Mouse (Mus musculus) CH12.LX (cell line): ENCODE measurements around the gene Anapc13. TPM values are rescaled to one million over a fixed set of nuclear protein-coding genes. Genes with fewer than 3 reads are reported as not detected.
A peak's percentile ranks its signal among the peaks of the same experiment; 100 is the strongest.

Source experiments
- DNase-seq: peaks from one replicate; pipeline ENCODE4 v3.0.0-alpha.2; 2013; ENCODE audit errors: extremely low read depth
- H3K27ac ChIP-seq: 2 replicates; pipeline ENCODE4 v1.5.1; 2012; ENCODE audit warnings: low read depth, mild to moderate bottlenecking, control low read depth, moderate library complexity; ENCODE audit not compliant: insufficient read depth
- H3K27me3 ChIP-seq: replicated peaks from 2 replicates; pipeline ENCODE3; 2012; ENCODE audit warnings: inconsistent platforms
- H3K36me3 ChIP-seq, 2 experiments: replicated peaks in 1 of 2; 2 replicates each; pipeline versions ENCODE3 to v1.6.1; 2012; ENCODE audit warnings: inconsistent platforms in 1 of 2, low read length in 1 of 2, mild to moderate bottlenecking in 1 of 2, mixed read lengths in 1 of 2, moderate library complexity in 1 of 2; ENCODE audit not compliant: control insufficient read depth in 1 of 2, insufficient read depth in 1 of 2
- H3K4me1 ChIP-seq, 2 experiments: 2 replicates each; pipeline ENCODE4 v1.6.1; 2012; ENCODE audit warnings: inconsistent platforms in 1 of 2, moderate library complexity in 1 of 2; ENCODE audit not compliant: insufficient read depth in 2 of 2, control insufficient read depth in 1 of 2
- H3K4me2 ChIP-seq: 2 replicates; pipeline ENCODE4 v1.6.1; 2012; ENCODE audit warnings: low read depth, mild to moderate bottlenecking, control low read depth; ENCODE audit not compliant: poor library complexity, insufficient read depth, severe bottlenecking
- H3K4me3 ChIP-seq, 3 experiments: fragments of 150-350 bp in 1 of 3; sonication (generic) in 1 of 3; replicated peaks in 1 of 3; 2 replicates each; pipeline versions ENCODE3 to v1.5.1; 2011 to 2012; ENCODE audit warnings: low read depth in 2 of 3, low read length in 2 of 3, mild to moderate bottlenecking in 2 of 3, moderate library complexity in 2 of 3, control low read depth in 1 of 3, improper control_type of control experiment in 1 of 3, inconsistent platforms in 1 of 3, mixed read lengths in 1 of 3; ENCODE audit not compliant: poor library complexity in 1 of 3
- H3K79me2 ChIP-seq: replicated peaks from 2 replicates; pipeline ENCODE4 v1.6.1; 2012; ENCODE audit warnings: mild to moderate bottlenecking, moderate library complexity; ENCODE audit not compliant: control insufficient read depth, poor library complexity, insufficient read depth, severe bottlenecking; ENCODE audit errors: extremely low read depth
- H3K9ac ChIP-seq: 2 replicates; pipeline ENCODE4 v1.6.1; 2012; ENCODE audit warnings: low read depth, mild to moderate bottlenecking, control low read depth, moderate library complexity; ENCODE audit not compliant: insufficient read depth
- H3K9me3 ChIP-seq: replicated peaks from 2 replicates; pipeline ENCODE3; 2012; ENCODE audit warnings: low read length, inconsistent platforms, mixed read lengths
- BHLHE40 ChIP-seq: IDR thresholded peaks from 2 replicates; pipeline ENCODE4 v1.6.1; 2011; ENCODE audit warnings: mild to moderate bottlenecking, low read depth, low read length, improper control_type of control experiment
- CTCF ChIP-seq, 2 experiments: IDR thresholded peaks in 1 of 2; conservative IDR thresholded peaks in 1 of 2; 2 replicates each; pipeline ENCODE4 v1.5.1; 2011 to 2012; ENCODE audit warnings: low read depth in 2 of 2, low read length in 2 of 2, improper control_type of control experiment in 1 of 2, inconsistent platforms in 1 of 2, mild to moderate bottlenecking in 1 of 2, moderate library complexity in 1 of 2
- E2F4 ChIP-seq: IDR thresholded peaks from 2 replicates; pipeline ENCODE4 v1.6.1; 2011; ENCODE audit warnings: low read depth, low read length, improper control_type of control experiment; ENCODE audit not compliant: insufficient replicate concordance
- EP300 ChIP-seq: IDR thresholded peaks from 2 replicates; pipeline ENCODE4 v1.6.1; 2011; ENCODE audit warnings: low read length, improper control_type of control experiment
- ETS1 ChIP-seq: conservative IDR thresholded peaks from 2 replicates; pipeline ENCODE4 v1.6.1; 2012; ENCODE audit warnings: low read depth, mild to moderate bottlenecking, inconsistent platforms, low read length, improper control_type of control experiment, moderate library complexity
- IRF4 ChIP-seq: IDR thresholded peaks from 2 replicates; pipeline ENCODE4 v1.6.1; 2014; ENCODE audit warnings: low read depth, mild to moderate bottlenecking, inconsistent platforms, low read length, improper control_type of control experiment
- JUN ChIP-seq: IDR thresholded peaks from 2 replicates; pipeline ENCODE4 v1.6.1; 2011; ENCODE audit warnings: low read depth, mild to moderate bottlenecking, low read length, improper control_type of control experiment, moderate library complexity; ENCODE audit not compliant: insufficient read depth
- MAFK ChIP-seq: IDR thresholded peaks from 2 replicates; pipeline ENCODE4 v1.6.1; 2011; ENCODE audit warnings: low read length, improper control_type of control experiment; ENCODE audit not compliant: insufficient replicate concordance
- MAX ChIP-seq: IDR thresholded peaks from 2 replicates; pipeline ENCODE4 v1.6.1; 2011; ENCODE audit warnings: low read length, improper control_type of control experiment
- MAZ ChIP-seq: IDR thresholded peaks from 2 replicates; pipeline ENCODE4 v1.6.1; 2012; ENCODE audit warnings: low read depth, mild to moderate bottlenecking, inconsistent platforms, low read length, improper control_type of control experiment, moderate library complexity
- MYC ChIP-seq: IDR thresholded peaks from 2 replicates; pipeline ENCODE4 v1.6.1; 2011; ENCODE audit warnings: low read depth, mild to moderate bottlenecking, improper control_type of control experiment, low read length
- NRF1 ChIP-seq: IDR thresholded peaks from 2 replicates; pipeline ENCODE4 v1.6.1; 2014; ENCODE audit warnings: low read depth, mild to moderate bottlenecking, inconsistent platforms, low read length, improper control_type of control experiment, moderate library complexity
- PAX5 ChIP-seq: IDR thresholded peaks from 2 replicates; pipeline ENCODE4 v1.6.1; 2012; ENCODE audit warnings: low read length, inconsistent platforms, mixed read lengths
- POLR2AphosphoS2 ChIP-seq: IDR thresholded peaks from 2 replicates; pipeline ENCODE4 v1.6.1; 2011; ENCODE audit warnings: low read depth, low read length, improper control_type of control experiment
- RAD21 ChIP-seq: IDR thresholded peaks from 2 replicates; pipeline ENCODE4 v1.6.1; 2011; ENCODE audit warnings: low read depth, mild to moderate bottlenecking, low read length, improper control_type of control experiment, moderate library complexity
- RCOR1 ChIP-seq: conservative IDR thresholded peaks from 2 replicates; pipeline ENCODE4 v1.6.1; 2012; ENCODE audit warnings: low read depth, mild to moderate bottlenecking, inconsistent platforms, low read length, improper control_type of control experiment
- SIN3A ChIP-seq: IDR thresholded peaks from 2 replicates; pipeline ENCODE4 v1.6.1; 2012; ENCODE audit warnings: low read length, improper control_type of control experiment, inconsistent platforms
- SMC3 ChIP-seq: IDR thresholded peaks from 2 replicates; pipeline ENCODE4 v1.6.1; 2011; ENCODE audit warnings: low read depth, low read length, improper control_type of control experiment
- ZNF384 ChIP-seq: IDR thresholded peaks from 2 replicates; pipeline ENCODE4 v1.6.1; 2012; ENCODE audit warnings: low read depth, low read length, improper control_type of control experiment, inconsistent platforms
- dilution Hi-C: fragments of 300-500 bp; cut with MboI; formaldehyde crosslinking; loops from 2 replicates; pipeline ENCODE4 v1.14.3; 2020; ENCODE audit warnings: low sequenced_read_pairs; ENCODE audit not compliant: extremely low pct_unique_long_range_greater_than_20kb, extremely low pct_ligation_motif_present
- in situ Hi-C: fragments of 300-500 bp; cut with MboI; formaldehyde crosslinking; loops from 3 replicates; pipeline ENCODE4 v1.14.3; 2019; ENCODE audit warnings: low sequenced_read_pairs, low pct_ligation_motif_present, low pct_unique_long_range_greater_than_20kb, mixed read lengths
- polyA plus RNA-seq: library from polyadenylated mRNA; unstranded; fragments of >175 nt; gene quantifications from 2 replicates; pipeline ENCODE4 v1.2.1, GENCODE M21; 2012; ENCODE audit warnings: low read depth; ENCODE audit not compliant: insufficient read length
- total RNA-seq, 2 experiments: library from RNA; depleted of rRNA; stranded (reverse); fragments of 300-350 nt in 1 of 2; fragments of >200 nt in 1 of 2; gene quantifications; 2 replicates each; pipeline ENCODE4 v1.2.3; 2012 to 2014

Anapc13 gene
- total and polyA plus RNA-seq, 3 experiments: 20.8 to 87.4 (median 62.6) TPM

- H3K27ac ChIP-seq: no peak overlapping the region
- no peak overlapping the region for H3K4me3 ChIP-seq
- H3K27me3 ChIP-seq: no peaks in the 10 kb centered on the region
- H3K4me2 ChIP-seq: no peak overlapping the region
- H3K9me3 ChIP-seq: no peaks in the 10 kb centered on the region
- DNase-seq: no peak
- H3K4me1 ChIP-seq: peaks cover 0 to 10% of the 10 kb centered on the region in 2 experiments; a peak in 1 of 4 replicates
- in situ Hi-C loops (no loop called here), dilution Hi-C loops (no loop called here)
- TF ChIP-seq SMC3: no peak
- TF ChIP-seq MYC: no peak
- no peak for TF ChIP-seq ETS1
- TF ChIP-seq ZNF384: no peak
- TF ChIP-seq E2F4: no peak
- TF ChIP-seq MAZ: no peak
- TF ChIP-seq EP300: no peak
- no peak overlapping the region for H3K9ac ChIP-seq
- peaks cover 22 to 60% of the 10 kb centered on the region in 2 experiments for H3K36me3 ChIP-seq
- no peaks in the 10 kb centered on the region for H3K79me2 ChIP-seq
Measured at GRCm38 (mm10) chr9:102609221-102609620, 16.9 kb upstream of the Anapc13 start.

- Histone ChIP-seq H3K79me2 (no peaks in the 10 kb centered on the region), H3K4me2 (no peak overlapping the region), H3K9ac (no peak overlapping the region), H3K36me3 (peaks cover 21 to 54% of the 10 kb centered on the region in 2 experiments), H3K9me3 (no peaks in the 10 kb centered on the region), H3K4me1 (peaks cover 0 to 59% of the 10 kb centered on the region in 2 experiments; a peak in 2 of 4 replicates), H3K27me3 (no peaks in the 10 kb centered on the region), H3K27ac (0 out of 2 replicates have a peak overlapping the region, but pooled peaks have one; percentile 28), H3K4me3 (no peak overlapping the region)
- no peak for DNase-seq
- TF ChIP-seq ZNF384: no peak
- TF ChIP-seq NRF1: no peak
- no peak for TF ChIP-seq CTCF (conservative IDR thresholded peaks at IDR 0.05 in 1 of 2, IDR thresholded peaks at IDR 0.05 in 1 of 2; ENCODE audit: low read depth in 2 of 2, low read length in 2 of 2)
- TF ChIP-seq EP300: no peak
- TF ChIP-seq JUN: no peak
- no peak for TF ChIP-seq PAX5
- no peak for TF ChIP-seq MAX
- TF ChIP-seq BHLHE40: no peak
- no peak for TF ChIP-seq ETS1
- no peak for TF ChIP-seq RCOR1
- in situ Hi-C loops (no loop called here), dilution Hi-C loops (no loop called here)
Measured at GRCm38 (mm10) chr9:102615071-102615470, 11.0 kb upstream of the Anapc13 start.

GRCm38 (mm10) chr9:102616267-102616666, 9.8 kb upstream of the Anapc13 start:
- Histone ChIP-seq H3K9ac (no peak overlapping the region), H3K27ac (no peak overlapping the region; the same call in 1 of the 2 replicates), H3K4me2 (no peak overlapping the region), H3K27me3 (no peaks in the 10 kb centered on the region), H3K4me3 (no peak overlapping the region), H3K36me3 (peaks cover 17 to 45% of the 10 kb centered on the region in 2 experiments), H3K4me1 (peaks cover 0 to 67% of the 10 kb centered on the region in 2 experiments; a peak in 2 of 4 replicates), H3K79me2 (no peaks in the 10 kb centered on the region), H3K9me3 (no peaks in the 10 kb centered on the region)
- in situ Hi-C loops (no loop called here), dilution Hi-C loops (no loop called here)
- TF ChIP-seq SIN3A (no peak), POLR2AphosphoS2 (no peak), RAD21 (no peak), CTCF (conservative IDR thresholded peaks at IDR 0.05 in 1 of 2, IDR thresholded peaks at IDR 0.05 in 1 of 2; ENCODE audit: low read depth in 2 of 2, low read length in 2 of 2) (no peak), IRF4 (no peak), MAFK (no peak), SMC3 (no peak)
- DNase-seq: no peak
